Mouse (Mus musculus): ENCODE results near the gene Mgat5. TPM values are rescaled to one million over a fixed set of nuclear protein-coding genes. Genes with fewer than 3 reads are reported as not detected.

Gene Mgat5
- polyA plus RNA-seq (2012; ENCODE audit: insufficient read depth, low replicate concordance), result 0.91 and 2.4 TPM in 2 replicates

- no peak for TF ChIP-seq GATA1 (IDR thresholded peaks at IDR 0.05; ENCODE audit: borderline replicate concordance, low read length)
- TF ChIP-seq FLI1 (IDR thresholded peaks at IDR 0.05; ENCODE audit: low read length), result no peak
- Histone ChIP-seq H3K36me3 (replicated peaks; ENCODE audit: low read length) (no peaks in the 10 kb centered on the region), H3K4me1 (peaks cover 51% of the 10 kb centered on the region), H3K27me3 (replicated peaks) (no peaks in the 10 kb centered on the region), H3K9me3 (no peaks in the 10 kb centered on the region), H3K4me3 (replicated peaks) (peak within 1 kb of the TSS; percentile 99)
These were observed at the start of gene Mgat5 for GRCm38 (mm10) chr1:127204817-127205485. Mgat5 (plus strand) TSS chr1:127205015.

GRCm38 (mm10) chr1:127160118-127160760 is 44.6 kb upstream of the Mgat5 start:
- H3K27me3 ChIP-seq (replicated peaks), result peaks cover 15% of the 10 kb centered on the region
- peaks cover 10% of the 10 kb centered on the region for H3K9me3 ChIP-seq
- H3K4me3 ChIP-seq (replicated peaks), result no peak overlapping the region
- peaks cover 17% of the 10 kb centered on the region for H3K4me1 ChIP-seq
- H3K36me3 ChIP-seq (replicated peaks; ENCODE audit: low read length), result no peaks in the 10 kb centered on the region
- TF ChIP-seq GATA1 (IDR thresholded peaks at IDR 0.05; ENCODE audit: borderline replicate concordance, low read length), result no peak
- no peak for TF ChIP-seq FLI1 (IDR thresholded peaks at IDR 0.05; ENCODE audit: low read length)

DNA sequence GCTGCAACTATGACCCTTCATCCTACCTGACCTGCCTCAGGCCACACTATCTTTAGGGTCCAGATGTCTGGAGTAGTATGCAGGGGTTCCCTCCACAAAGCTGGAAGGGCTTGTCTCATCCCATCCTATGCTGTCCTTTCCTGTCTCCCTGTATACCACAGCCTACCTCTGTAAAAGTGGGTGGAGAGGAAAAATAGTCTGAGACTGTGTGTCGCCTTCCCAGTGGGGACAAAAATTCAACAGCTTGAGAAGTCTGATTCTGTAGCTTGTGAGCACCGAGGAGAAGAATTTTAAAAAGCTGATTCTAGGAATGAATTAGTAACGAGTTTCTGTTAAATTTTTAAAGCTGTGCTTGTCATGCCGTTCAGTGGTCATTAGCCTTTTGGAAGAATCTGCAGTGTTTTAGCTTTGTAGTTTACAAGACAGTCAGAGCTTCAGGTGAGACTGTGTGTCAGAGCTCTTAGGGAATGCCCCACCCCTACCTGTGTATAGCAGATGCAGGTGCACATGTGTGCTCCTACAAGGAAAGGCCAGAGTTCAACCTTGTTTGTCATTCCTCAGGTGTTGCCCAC is 40.1 kb upstream of the Mgat5 start:
- H3K9me3 ChIP-seq, result peaks cover 6% of the 10 kb centered on the region

DNA sequence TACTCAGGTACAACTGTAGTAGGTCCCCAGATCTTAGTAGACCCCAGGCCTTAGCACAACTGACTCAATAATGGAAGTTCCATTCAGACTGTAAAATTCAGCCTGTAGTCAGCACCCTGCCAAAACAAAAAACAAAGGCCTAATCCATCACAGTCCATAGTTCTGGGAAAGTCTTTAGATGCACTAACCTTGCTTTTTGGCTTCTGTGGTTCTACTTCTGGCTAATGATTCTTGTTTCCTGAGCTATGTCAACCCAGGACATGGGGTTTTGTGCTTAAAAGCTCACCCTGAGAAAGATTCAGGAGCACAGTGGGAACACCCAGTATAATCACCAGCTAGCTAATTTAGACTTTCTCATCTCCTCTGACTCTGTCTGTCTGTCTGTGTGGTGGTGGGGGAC is 38.3 kb upstream of the Mgat5 start:
- Histone ChIP-seq H3K9me3 (peaks cover 6% of the 10 kb centered on the region), H3K4me1 (peaks cover 26% of the 10 kb centered on the region), H3K36me3 (replicated peaks; ENCODE audit: low read length) (no peaks in the 10 kb centered on the region), H3K27me3 (replicated peaks) (peaks cover 14% of the 10 kb centered on the region), H3K4me3 (replicated peaks) (no peak overlapping the region)
- no peak for TF ChIP-seq FLI1 (IDR thresholded peaks at IDR 0.05; ENCODE audit: low read length)
- no peak for TF ChIP-seq GATA1 (IDR thresholded peaks at IDR 0.05; ENCODE audit: borderline replicate concordance, low read length)

More for the DNA sequence above, 40.1 kb upstream of the Mgat5 start:
- H3K36me3 ChIP-seq (replicated peaks; ENCODE audit: low read length), result no peaks in the 10 kb centered on the region
- peaks cover 18% of the 10 kb centered on the region for H3K27me3 ChIP-seq (replicated peaks)
- TF ChIP-seq GATA1 (IDR thresholded peaks at IDR 0.05; ENCODE audit: borderline replicate concordance, low read length), result no peak
- TF ChIP-seq FLI1 (IDR thresholded peaks at IDR 0.05; ENCODE audit: low read length), result no peak
- no peak overlapping the region for H3K4me3 ChIP-seq (replicated peaks)
- peaks cover 20% of the 10 kb centered on the region for H3K4me1 ChIP-seq

- Histone ChIP-seq H3K27me3 (replicated peaks) (peaks cover 11% of the 10 kb centered on the region), H3K36me3 (replicated peaks; ENCODE audit: low read length) (no peaks in the 10 kb centered on the region), H3K4me3 (replicated peaks) (no peak overlapping the region), H3K4me1 (peaks cover 26% of the 10 kb centered on the region), H3K9me3 (peaks cover 6% of the 10 kb centered on the region)
- no peak for TF ChIP-seq GATA1 (IDR thresholded peaks at IDR 0.05; ENCODE audit: borderline replicate concordance, low read length)
- no peak for TF ChIP-seq FLI1 (IDR thresholded peaks at IDR 0.05; ENCODE audit: low read length)
These were observed 37.2 kb upstream of the Mgat5 start for GRCm38 (mm10) chr1:127167586-127167985.

GRCm38 (mm10) chr1:127168205-127168604 is 36.6 kb upstream of the Mgat5 start:
- Histone ChIP-seq H3K4me3 (replicated peaks) (no peak overlapping the region), H3K36me3 (replicated peaks; ENCODE audit: low read length) (no peaks in the 10 kb centered on the region), H3K4me1 (peaks cover 27% of the 10 kb centered on the region), H3K27me3 (replicated peaks) (peaks cover 11% of the 10 kb centered on the region), H3K9me3 (peaks cover 6% of the 10 kb centered on the region)
- TF ChIP-seq FLI1 (IDR thresholded peaks at IDR 0.05; ENCODE audit: low read length), result no peak
- no peak for TF ChIP-seq GATA1 (IDR thresholded peaks at IDR 0.05; ENCODE audit: borderline replicate concordance, low read length)

DNA sequence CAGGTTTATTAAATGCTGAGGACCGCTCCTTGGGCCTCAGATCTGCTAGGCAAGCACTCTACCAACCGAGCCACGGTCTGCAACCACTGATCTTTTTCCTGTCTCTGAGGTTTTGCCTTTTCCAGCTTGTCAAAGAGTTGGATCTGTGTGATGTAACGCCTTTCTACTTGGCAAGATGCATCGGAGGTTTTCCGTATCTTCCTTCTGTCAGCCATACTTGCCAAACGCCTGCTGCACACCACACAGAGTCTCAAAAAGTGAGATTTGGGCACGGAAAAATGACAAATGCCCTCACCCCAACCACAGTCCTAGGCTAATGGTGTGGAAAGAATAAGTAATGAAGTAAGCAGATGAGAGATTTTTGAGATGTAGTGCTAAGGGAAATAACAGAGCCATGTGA is 35.3 kb upstream of the Mgat5 start:
- Histone ChIP-seq H3K4me1 (peaks cover 29% of the 10 kb centered on the region), H3K27me3 (replicated peaks) (peaks cover 14% of the 10 kb centered on the region), H3K4me3 (replicated peaks) (no peak overlapping the region), H3K9me3 (no peaks in the 10 kb centered on the region), H3K36me3 (replicated peaks; ENCODE audit: low read length) (no peaks in the 10 kb centered on the region)
- TF ChIP-seq GATA1 (IDR thresholded peaks at IDR 0.05; ENCODE audit: borderline replicate concordance, low read length) (no peak), FLI1 (IDR thresholded peaks at IDR 0.05; ENCODE audit: low read length) (no peak)

DNA sequence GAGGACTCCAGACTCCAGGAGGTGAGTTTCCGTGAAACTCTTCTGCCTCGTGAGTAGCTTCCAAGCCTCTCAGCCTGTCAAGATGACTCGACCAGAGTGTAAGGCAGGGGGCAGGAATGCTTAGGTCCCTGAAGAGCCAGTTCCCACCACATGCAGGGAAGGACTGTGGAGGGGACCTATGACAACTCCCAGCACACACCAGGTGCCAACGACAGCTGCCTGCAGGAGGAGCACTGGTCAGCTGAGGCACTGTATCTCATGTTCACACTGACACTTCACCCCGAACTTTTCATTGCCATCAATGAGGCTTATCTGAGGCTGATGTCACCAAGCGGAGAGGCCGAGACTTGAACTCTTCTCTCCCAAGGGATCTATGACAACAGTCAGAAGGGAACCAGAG is 33.5 kb upstream of the Mgat5 start:
- Histone ChIP-seq H3K4me1 (peaks cover 29% of the 10 kb centered on the region), H3K4me3 (replicated peaks) (peak overlapping the region; percentile 42), H3K9me3 (0 out of 2 replicates have a peak, but pooled peaks cover 2% of the 10 kb centered on the region), H3K36me3 (replicated peaks; ENCODE audit: low read length) (no peaks in the 10 kb centered on the region), H3K27me3 (replicated peaks) (peaks cover 11% of the 10 kb centered on the region)
- no peak for TF ChIP-seq GATA1 (IDR thresholded peaks at IDR 0.05; ENCODE audit: borderline replicate concordance, low read length)
- TF ChIP-seq FLI1 (IDR thresholded peaks at IDR 0.05; ENCODE audit: low read length), result no peak

DNA sequence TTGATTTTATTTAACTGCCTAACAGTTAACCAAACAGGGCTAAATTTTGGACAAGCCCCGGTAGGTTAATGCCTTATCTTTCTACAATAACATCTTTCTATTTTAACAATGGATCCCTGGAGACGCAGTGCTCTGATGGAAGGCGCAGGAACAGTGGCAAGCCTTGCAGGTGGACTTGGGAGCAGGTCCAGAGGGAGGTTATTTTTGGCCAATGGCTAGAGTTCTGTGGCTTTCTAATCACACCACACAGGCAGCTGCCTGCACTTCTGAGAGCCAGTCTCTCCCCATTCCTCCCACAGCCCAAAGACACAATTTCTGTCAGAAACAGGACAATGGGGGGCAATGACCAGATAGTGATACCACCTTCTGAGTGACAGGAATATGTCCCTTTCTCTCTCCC is 31.4 kb upstream of the Mgat5 start:
- Histone ChIP-seq H3K9me3 (0 out of 2 replicates have a peak, but pooled peaks cover 4% of the 10 kb centered on the region), H3K36me3 (replicated peaks; ENCODE audit: low read length) (no peaks in the 10 kb centered on the region), H3K4me1 (peaks cover 29% of the 10 kb centered on the region), H3K4me3 (replicated peaks) (no peak overlapping the region), H3K27me3 (replicated peaks) (peaks cover 8% of the 10 kb centered on the region)
- TF ChIP-seq GATA1 (IDR thresholded peaks at IDR 0.05; ENCODE audit: borderline replicate concordance, low read length) (no peak), FLI1 (IDR thresholded peaks at IDR 0.05; ENCODE audit: low read length) (no peak)

DNA sequence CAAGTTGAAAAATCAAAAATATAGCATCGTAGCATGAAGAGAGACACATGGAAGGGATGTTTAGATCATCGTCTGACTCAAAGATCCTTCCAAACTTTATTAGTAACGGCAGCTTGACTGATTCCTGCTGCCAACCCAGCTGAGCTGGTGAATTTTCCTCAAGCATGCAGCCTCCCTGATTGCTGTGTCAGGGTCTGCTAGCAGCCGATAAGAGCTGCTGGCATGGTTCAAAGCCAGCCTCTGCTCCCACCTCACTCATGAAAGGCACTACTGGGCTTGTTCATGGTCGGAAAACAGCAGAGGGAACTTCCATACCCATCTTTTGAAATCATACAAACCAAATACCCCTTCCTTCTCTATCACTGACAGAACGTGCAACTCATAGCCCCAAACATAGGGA is 12.4 kb upstream of the Mgat5 start:
- TF ChIP-seq FLI1 (IDR thresholded peaks at IDR 0.05; ENCODE audit: low read length), result no peak
- TF ChIP-seq GATA1 (IDR thresholded peaks at IDR 0.05; ENCODE audit: borderline replicate concordance, low read length), result no peak
- Histone ChIP-seq H3K4me1 (peaks cover 9% of the 10 kb centered on the region), H3K9me3 (no peaks in the 10 kb centered on the region), H3K27me3 (replicated peaks) (peaks cover 5% of the 10 kb centered on the region), H3K4me3 (replicated peaks) (no peak overlapping the region), H3K36me3 (replicated peaks; ENCODE audit: low read length) (no peaks in the 10 kb centered on the region)
